Mouse (Mus musculus): ENCODE measurements around the gene Olfr1395.
"Not testable (repeated sequence)": the region's sequence is repeated elsewhere in the genome, so short reads cannot be mapped to it uniquely, and the experiment has no call there.

Gene Olfr1395

GRCm38 (mm10) chr11:49175345-49175744 is 33.3 kb downstream of the Olfr1395 start:
- peak; percentile 26 for DNase-seq (ENCODE audit: low read depth, low spot score)

- not testable (repeated sequence) for DNase-seq (ENCODE audit: low read depth, low spot score)
These were observed 34.1 kb downstream of the Olfr1395 start for GRCm38 (mm10) chr11:49176047-49176779.

GRCm38 (mm10) chr11:49183172-49183571 is 41.1 kb downstream of the Olfr1395 start:
- DNase-seq (ENCODE audit: low read depth, low spot score), result no peak

- DNase-seq (ENCODE audit: low read depth, low spot score), result no peak
These were observed 44.4 kb downstream of the Olfr1395 start for GRCm38 (mm10) chr11:49186452-49186851.

GRCm38 (mm10) chr11:49186955-49187488 is 44.9 kb downstream of the Olfr1395 start, which contains the start of gene Btnl9:
TSS of gene Btnl9 (minus strand) at chr11:49187159.
- no peak for DNase-seq (ENCODE audit: low read depth, low spot score)

- no peak for DNase-seq (ENCODE audit: low read depth, low spot score)
These were observed 45.6 kb downstream of the Olfr1395 start for GRCm38 (mm10) chr11:49187701-49188100.

GRCm38 (mm10) chr11:49189737-49190136 is 47.7 kb downstream of the Olfr1395 start:
- DNase-seq (ENCODE audit: low read depth, low spot score), result peak; percentile 62

GRCm38 (mm10) chr11:49191083-49191482 is 49.0 kb downstream of the Olfr1395 start:
- DNase-seq (ENCODE audit: low read depth, low spot score), result no peak

GRCm38 (mm10) chr11:49194771-49195170 is 52.7 kb downstream of the Olfr1395 start:
- DNase-seq (ENCODE audit: low read depth, low spot score), result not testable (repeated sequence)

- DNase-seq (ENCODE audit: low read depth, low spot score), result no peak
These were observed 53.8 kb downstream of the Olfr1395 start for GRCm38 (mm10) chr11:49195819-49196322.
